Mouse (Mus musculus): ENCODE results near the gene Rab37. TPM values are rescaled to one million over a fixed set of nuclear protein-coding genes. Genes with fewer than 3 reads are reported as not detected.

Gene Rab37
- polyA plus RNA-seq, 1 experiment, result 0.02 TPM

GRCm38 (mm10) chr11:115082196-115082595, 9.0 kb upstream of the Rab37 start:
- H3K27me3 ChIP-seq (ENCODE audit: control insufficient read depth, insufficient read depth, insufficient read length), result no peaks in the 10 kb centered on the region
- no peak overlapping the region for H3K4me2 ChIP-seq (ENCODE audit: low read depth)
- H3K79me2 ChIP-seq (ENCODE audit: control insufficient read depth, insufficient read depth), result no peaks in the 10 kb centered on the region
- TF ChIP-seq MYOG (IDR thresholded peaks at IDR 0.05; ENCODE audit: control insufficient read depth in 1 of 3, insufficient read depth in 1 of 3, insufficient read length in 2 of 3, low read depth in 2 of 3), result peak in 1 of 3 experiments; percentile 51
- TF ChIP-seq MAX (IDR thresholded peaks at IDR 0.05; ENCODE audit: low read depth), result no peak
- H3K36me3 ChIP-seq (ENCODE audit: control insufficient read depth, insufficient read depth), result no peaks in the 10 kb centered on the region
- no peak overlapping the region for H3K4me3 ChIP-seq
- no peak overlapping the region for H3ac ChIP-seq (ENCODE audit: control insufficient read depth, insufficient read length)

- H3K4me3 ChIP-seq, result no peak overlapping the region
- peak overlapping the region; percentile 18 for H3K4me2 ChIP-seq (ENCODE audit: low read depth)
- no peaks in the 10 kb centered on the region for H3K79me2 ChIP-seq (ENCODE audit: control insufficient read depth, insufficient read depth)
- H3K27me3 ChIP-seq (ENCODE audit: control insufficient read depth, insufficient read depth, insufficient read length), result no peaks in the 10 kb centered on the region
- H3ac ChIP-seq (ENCODE audit: control insufficient read depth, insufficient read length), result no peak overlapping the region
- no peak for TF ChIP-seq USF1 (IDR thresholded peaks at IDR 0.05; ENCODE audit: low read depth)
- TF ChIP-seq MYOD1 (IDR thresholded peaks at IDR 0.05; ENCODE audit: control insufficient read depth in 1 of 3, insufficient read length in 2 of 3, low read depth in 2 of 3), result no peak
- no peak for TF ChIP-seq POLR2A (IDR thresholded peaks at IDR 0.05; ENCODE audit: insufficient read length, low read depth)
- peak in 1 of 3 experiments; percentile 18 for TF ChIP-seq MYOG (IDR thresholded peaks at IDR 0.05; ENCODE audit: control insufficient read depth in 1 of 3, insufficient read depth in 1 of 3, insufficient read length in 2 of 3, low read depth in 2 of 3)
- TF ChIP-seq E2F4 (IDR thresholded peaks at IDR 0.05; ENCODE audit: insufficient read depth), result no peak
- H3K36me3 ChIP-seq (ENCODE audit: control insufficient read depth, insufficient read depth), result no peaks in the 10 kb centered on the region
Observed at GRCm38 (mm10) chr11:115083376-115084139, 7.7 kb upstream of the Rab37 start.

GRCm38 (mm10) chr11:115084595-115084994, 6.6 kb upstream of the Rab37 start:
- Histone ChIP-seq H3ac (ENCODE audit: control insufficient read depth, insufficient read length) (no peak overlapping the region), H3K79me2 (ENCODE audit: control insufficient read depth, insufficient read depth) (no peaks in the 10 kb centered on the region), H3K27me3 (ENCODE audit: control insufficient read depth, insufficient read depth, insufficient read length) (peaks cover 4% of the 10 kb centered on the region), H3K4me2 (ENCODE audit: low read depth) (no peak overlapping the region), H3K36me3 (ENCODE audit: control insufficient read depth, insufficient read depth) (no peaks in the 10 kb centered on the region), H3K4me3 (no peak overlapping the region)
- TF ChIP-seq CEBPB (IDR thresholded peaks at IDR 0.05; ENCODE audit: insufficient read depth, poor library complexity, severe bottlenecking) (no peak), MAX (IDR thresholded peaks at IDR 0.05; ENCODE audit: low read depth) (no peak)

GRCm38 (mm10) chr11:115085064-115085463, 6.2 kb upstream of the Rab37 start:
- TF ChIP-seq TCF3 (IDR thresholded peaks at IDR 0.05; ENCODE audit: insufficient read length, low read depth), result no peak
- TF ChIP-seq USF1 (IDR thresholded peaks at IDR 0.05; ENCODE audit: low read depth), result no peak
- no peak for TF ChIP-seq SRF (IDR thresholded peaks at IDR 0.05; ENCODE audit: control insufficient read depth, insufficient read length, low read depth)
- TF ChIP-seq E2F4 (IDR thresholded peaks at IDR 0.05; ENCODE audit: insufficient read depth), result no peak
- no peak for TF ChIP-seq POLR2A (IDR thresholded peaks at IDR 0.05; ENCODE audit: insufficient read length, low read depth)
- no peak for TF ChIP-seq MAX (IDR thresholded peaks at IDR 0.05; ENCODE audit: low read depth)
- TF ChIP-seq POLR2AphosphoS2 (IDR thresholded peaks at IDR 0.05; ENCODE audit: insufficient read length, low read depth), result no peak
- TF ChIP-seq MYOG (IDR thresholded peaks at IDR 0.05; ENCODE audit: control insufficient read depth in 1 of 3, insufficient read depth in 1 of 3, insufficient read length in 2 of 3, low read depth in 2 of 3), result no peak
- no peak for TF ChIP-seq TCF12 (IDR thresholded peaks at IDR 0.05; ENCODE audit: insufficient read depth, poor library complexity, severe bottlenecking)
- TF ChIP-seq REST (IDR thresholded peaks at IDR 0.05; ENCODE audit: insufficient read depth, insufficient read length), result no peak
- TF ChIP-seq MYOD1 (IDR thresholded peaks at IDR 0.05; ENCODE audit: control insufficient read depth in 1 of 3, insufficient read length in 2 of 3, low read depth in 2 of 3), result no peak
- no peak for TF ChIP-seq CEBPB (IDR thresholded peaks at IDR 0.05; ENCODE audit: insufficient read depth, poor library complexity, severe bottlenecking)
- Histone ChIP-seq H3ac (ENCODE audit: control insufficient read depth, insufficient read length) (no peak overlapping the region), H3K4me3 (no peak overlapping the region), H3K4me2 (ENCODE audit: low read depth) (no peak overlapping the region), H3K79me2 (ENCODE audit: control insufficient read depth, insufficient read depth) (no peaks in the 10 kb centered on the region), H3K36me3 (ENCODE audit: control insufficient read depth, insufficient read depth) (no peaks in the 10 kb centered on the region), H3K27me3 (ENCODE audit: control insufficient read depth, insufficient read depth, insufficient read length) (peaks cover 4% of the 10 kb centered on the region)

- TF ChIP-seq MYOD1 (IDR thresholded peaks at IDR 0.05; ENCODE audit: control insufficient read depth in 1 of 3, insufficient read length in 2 of 3, low read depth in 2 of 3) (no peak), E2F4 (IDR thresholded peaks at IDR 0.05; ENCODE audit: insufficient read depth) (no peak), REST (IDR thresholded peaks at IDR 0.05; ENCODE audit: insufficient read depth, insufficient read length) (no peak), USF1 (IDR thresholded peaks at IDR 0.05; ENCODE audit: low read depth) (no peak)
- no peak overlapping the region for H3ac ChIP-seq (ENCODE audit: control insufficient read depth, insufficient read length)
- peaks cover 6% of the 10 kb centered on the region for H3K27me3 ChIP-seq (ENCODE audit: control insufficient read depth, insufficient read depth, insufficient read length)
- no peaks in the 10 kb centered on the region for H3K79me2 ChIP-seq (ENCODE audit: control insufficient read depth, insufficient read depth)
- no peak overlapping the region for H3K4me3 ChIP-seq
- H3K4me2 ChIP-seq (ENCODE audit: low read depth), result no peak overlapping the region
- no peaks in the 10 kb centered on the region for H3K36me3 ChIP-seq (ENCODE audit: control insufficient read depth, insufficient read depth)
Observed at GRCm38 (mm10) chr11:115086213-115086612, 5.0 kb upstream of the Rab37 start.

Data from myocyte (in vitro differentiated cells).